Mouse (Mus musculus) ES-Bruce4 (cell line): ENCODE results near the gene Scamp4.

Experiments used
- CTCF ChIP-seq: IDR thresholded peaks from one replicate; pipeline ENCODE4 v1.8.1; 2011; ENCODE audit warnings: low read depth, low read length
- POLR2A ChIP-seq: IDR thresholded peaks from one replicate; pipeline ENCODE4 v1.8.1; 2011; ENCODE audit warnings: low read length; ENCODE audit not compliant: insufficient read depth

- TF ChIP-seq CTCF (no peak), POLR2A (no peak)
Observed at GRCm38 (mm10) chr10:80610116-80610785, 7.6 kb downstream of the Scamp4 start.
